Mouse (Mus musculus) forebrain, embryonic 14.5 days (tissue): ENCODE results near the gene Dguok. TPM values are rescaled to one million over a fixed set of nuclear protein-coding genes. Genes with fewer than 3 reads are reported as not detected.

Source experiments
- ATAC-seq: fragments of 200-750 bp; cut with Nextera tagmentation; 2 replicates; pipeline ENCODE4 v1.8.0; 2017; ENCODE audit warnings: mild to moderate bottlenecking, moderate library complexity
- DNase-seq: peaks from one replicate; pipeline ENCODE4 v3.0.0-alpha.2; 2015; ENCODE audit warnings: low spot score
- H3K27ac ChIP-seq: fragments of 300-500 bp; sonication (generic); 2 replicates; pipeline ENCODE4 v1.5.1; 2014; ENCODE audit warnings: low read depth, mild to moderate bottlenecking, control low read depth, low read length, moderate library complexity
- H3K27me3 ChIP-seq: fragments of 300-500 bp; sonication (generic); replicated peaks from 2 replicates; pipeline ENCODE4 v1.6.1; 2014; ENCODE audit warnings: low read length, control low read depth, mixed read lengths; ENCODE audit not compliant: control insufficient read depth, insufficient read depth
- H3K36me3 ChIP-seq: fragments of 300-500 bp; sonication (generic); 2 replicates; pipeline ENCODE4 v1.6.1; 2014; ENCODE audit warnings: low read length, control low read depth; ENCODE audit not compliant: control insufficient read depth, insufficient read depth
- H3K4me1 ChIP-seq: fragments of 300-500 bp; sonication (generic); 2 replicates; pipeline ENCODE4 v1.6.1; 2014; ENCODE audit warnings: antibody characterized with exemption, low read length, control low read depth; ENCODE audit not compliant: control insufficient read depth, insufficient read depth
- H3K4me2 ChIP-seq: fragments of 300-500 bp; sonication (generic); 2 replicates; pipeline ENCODE4 v1.6.1; 2014; ENCODE audit warnings: mild to moderate bottlenecking, control low read depth, low read length
- H3K4me3 ChIP-seq: fragments of 300-500 bp; sonication (generic); 2 replicates; pipeline ENCODE4 v1.5.1; 2014; ENCODE audit warnings: low read depth, low read length, control low read depth
- H3K9ac ChIP-seq: fragments of 300-500 bp; sonication (generic); 2 replicates; pipeline ENCODE4 v1.6.1; 2014; ENCODE audit warnings: mild to moderate bottlenecking, low read length, control low read depth, moderate library complexity
- H3K9me3 ChIP-seq: fragments of 300-500 bp; sonication (generic); replicated peaks from 2 replicates; pipeline ENCODE4 v1.6.1; 2016; ENCODE audit warnings: low read length, control low read depth, mixed read lengths; ENCODE audit not compliant: control insufficient read depth
- WGBS: fragments of 180-500 bp; shearing (Covaris S2); extraction: QIAGEN DNeasy Blood & Tissue Kit; methylation state at CpG from one replicate; pipeline ENCODE4 v1.1.7; 2014; 5-methylcytosine and 5-hydroxymethylcytosine counted together
- polyA plus RNA-seq: library from polyadenylated mRNA; unstranded; fragments of >200 nt; fragmentation: Nextera tagmentation; extraction: Ambion mirVana; gene quantifications from 2 replicates; pipeline ENCODE4 v1.2.1, GENCODE M21; 2014

The Dguok gene
- polyA plus RNA-seq, 1 experiment from 2014 or later, result 71.1 TPM

DNA sequence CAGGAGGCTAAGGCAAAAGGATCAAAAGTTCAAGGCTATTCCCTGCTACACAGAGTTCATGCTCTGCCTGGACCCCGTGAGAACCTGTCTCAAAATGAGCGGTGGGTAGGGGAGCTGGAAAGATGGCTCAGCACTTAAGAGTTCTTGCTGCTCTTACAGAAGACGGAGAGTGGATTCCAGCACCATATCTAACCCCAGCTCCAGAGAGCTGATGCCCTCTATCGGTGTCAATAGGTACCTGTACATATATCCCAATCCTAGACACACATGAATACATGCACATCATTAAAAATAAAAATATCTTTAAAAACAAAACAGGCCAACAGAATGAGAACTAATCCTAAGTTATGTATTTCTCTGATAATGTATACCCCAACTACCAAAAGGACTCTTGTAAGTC is 28.6 kb downstream of the Dguok start:
- ATAC-seq (no peak), DNase-seq (no peak)
- no peak overlapping the region for H3K4me3 ChIP-seq
- H3K4me1 ChIP-seq, result no peaks in the 10 kb centered on the region
- no peak overlapping the region for H3K27ac ChIP-seq
- no peak overlapping the region for H3K9ac ChIP-seq
- no peaks in the 10 kb centered on the region for H3K9me3 ChIP-seq
- H3K4me2 ChIP-seq, result no peak overlapping the region
- no peaks in the 10 kb centered on the region for H3K27me3 ChIP-seq
- peaks cover 48% of the 10 kb centered on the region for H3K36me3 ChIP-seq
- WGBS, result 67% methylated on average over 4 of the region's 4 CpGs

DNA sequence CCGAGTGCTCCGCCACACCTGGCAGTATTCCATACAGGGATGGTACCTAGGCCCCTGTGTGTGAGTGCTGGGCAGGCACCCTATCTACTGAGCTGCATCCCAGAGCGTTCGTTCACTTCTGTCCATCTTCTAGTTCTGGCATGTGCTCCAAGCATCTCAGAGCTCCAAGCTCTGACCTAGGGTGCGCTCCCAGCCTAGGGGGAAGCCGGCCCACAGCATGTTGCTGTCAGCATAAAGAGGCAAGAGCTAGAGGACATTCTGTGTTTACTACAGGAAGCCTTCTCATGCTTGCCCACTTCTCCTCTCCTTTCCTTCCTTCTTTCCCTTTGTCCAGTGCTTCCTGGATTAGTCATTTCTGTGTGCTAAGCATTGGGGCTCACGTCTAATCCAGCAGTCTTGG is 31.3 kb downstream of the Dguok start:
- DNase-seq (no peak), ATAC-seq (no peak)
- Histone ChIP-seq H3K4me3 (no peak overlapping the region), H3K36me3 (peaks cover 22% of the 10 kb centered on the region), H3K27ac (no peak overlapping the region), H3K4me2 (no peak overlapping the region), H3K27me3 (no peaks in the 10 kb centered on the region), H3K4me1 (no peaks in the 10 kb centered on the region), H3K9ac (no peak overlapping the region), H3K9me3 (no peaks in the 10 kb centered on the region)
- 80% methylated on average over 7 of the region's 7 CpGs for WGBS

DNA sequence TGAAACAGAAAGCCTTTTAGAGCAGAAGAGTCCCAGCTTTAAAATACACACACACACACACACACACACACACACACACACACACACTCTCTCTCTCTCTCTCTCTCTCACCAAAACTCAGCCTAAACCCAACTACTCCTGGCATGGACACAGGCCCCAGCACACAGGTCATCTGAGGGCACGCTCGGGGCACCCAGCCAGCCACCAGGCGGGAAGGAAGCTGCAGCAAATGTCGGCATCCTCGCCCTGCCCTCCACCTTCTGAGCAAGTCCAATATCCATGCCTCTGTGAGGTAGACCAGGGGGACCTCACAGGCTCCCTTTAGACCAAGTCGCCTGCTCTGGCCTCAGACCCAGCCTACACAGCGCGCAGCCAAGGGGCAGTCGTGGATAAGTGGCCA is 33.5 kb downstream of the Dguok start:
- DNase-seq, result no peak
- H3K27me3 ChIP-seq, result no peaks in the 10 kb centered on the region
- 89% methylated on average over 9 of the region's 9 CpGs for WGBS

DNA sequence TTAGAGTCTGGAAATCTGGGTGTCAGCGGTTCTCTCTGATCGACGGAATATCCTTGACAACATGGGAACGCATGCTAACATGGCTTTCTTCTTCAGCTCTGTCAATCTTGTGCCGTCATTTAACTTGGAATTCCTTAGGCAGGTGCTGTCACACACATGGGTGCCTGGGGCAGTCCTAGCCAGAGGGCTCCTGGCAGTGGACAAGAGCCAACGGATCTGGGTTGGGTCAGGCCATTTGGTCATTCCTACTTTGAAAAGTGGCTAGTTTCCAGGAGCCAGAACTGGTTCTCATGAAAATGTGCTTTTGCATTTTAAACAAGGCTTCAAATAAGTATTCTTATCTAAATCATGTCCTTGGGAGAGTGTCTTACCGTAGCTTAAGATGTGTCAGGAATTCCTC is 35.0 kb downstream of the Dguok start:
- Histone ChIP-seq H3K4me3 (no peak overlapping the region), H3K9me3 (no peaks in the 10 kb centered on the region), H3K36me3 (no peaks in the 10 kb centered on the region), H3K9ac (no peak overlapping the region), H3K4me1 (no peaks in the 10 kb centered on the region), H3K4me2 (no peak overlapping the region), H3K27me3 (no peaks in the 10 kb centered on the region), H3K27ac (no peak overlapping the region)
- ATAC-seq, result no peak
- 96% methylated on average over 7 of the region's 7 CpGs for WGBS
- no peak for DNase-seq

More for the DNA sequence above, 33.5 kb downstream of the Dguok start:
- no peak for ATAC-seq
- Histone ChIP-seq H3K9me3 (no peaks in the 10 kb centered on the region), H3K4me2 (no peak overlapping the region), H3K9ac (no peak overlapping the region), H3K27ac (no peak overlapping the region), H3K36me3 (0 out of 2 replicates have a peak, but pooled peaks cover 3% of the 10 kb centered on the region), H3K4me3 (no peak overlapping the region), H3K4me1 (no peaks in the 10 kb centered on the region)

DNA sequence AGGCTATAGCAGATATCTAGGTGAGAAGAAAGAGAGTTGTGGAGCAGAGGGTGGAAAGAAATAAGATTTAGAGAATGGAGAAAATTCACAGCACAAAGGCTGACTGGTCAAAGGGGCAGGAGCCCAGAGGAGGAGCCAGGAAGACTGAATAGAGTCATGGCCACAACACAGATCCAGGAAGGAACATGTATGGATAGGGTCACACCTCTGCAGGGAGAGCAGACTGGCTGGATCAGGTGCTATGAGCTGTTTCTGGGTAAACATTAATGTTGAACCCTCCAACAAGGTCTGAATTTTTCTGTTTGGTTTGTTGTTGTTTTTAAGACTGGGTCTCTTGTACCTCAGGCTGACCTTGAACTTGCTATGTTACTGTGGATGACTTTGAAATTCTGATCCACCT is 42.8 kb downstream of the Dguok start:
- H3K27me3 ChIP-seq, result no peaks in the 10 kb centered on the region
- H3K4me2 ChIP-seq, result no peak overlapping the region
- no peaks in the 10 kb centered on the region for H3K9me3 ChIP-seq
- no peak overlapping the region for H3K9ac ChIP-seq
- no peak overlapping the region for H3K4me3 ChIP-seq
- DNase-seq, result no peak
- no peak overlapping the region for H3K27ac ChIP-seq
- no peak for ATAC-seq
- H3K36me3 ChIP-seq, result no peaks in the 10 kb centered on the region
- no peaks in the 10 kb centered on the region for H3K4me1 ChIP-seq

DNA sequence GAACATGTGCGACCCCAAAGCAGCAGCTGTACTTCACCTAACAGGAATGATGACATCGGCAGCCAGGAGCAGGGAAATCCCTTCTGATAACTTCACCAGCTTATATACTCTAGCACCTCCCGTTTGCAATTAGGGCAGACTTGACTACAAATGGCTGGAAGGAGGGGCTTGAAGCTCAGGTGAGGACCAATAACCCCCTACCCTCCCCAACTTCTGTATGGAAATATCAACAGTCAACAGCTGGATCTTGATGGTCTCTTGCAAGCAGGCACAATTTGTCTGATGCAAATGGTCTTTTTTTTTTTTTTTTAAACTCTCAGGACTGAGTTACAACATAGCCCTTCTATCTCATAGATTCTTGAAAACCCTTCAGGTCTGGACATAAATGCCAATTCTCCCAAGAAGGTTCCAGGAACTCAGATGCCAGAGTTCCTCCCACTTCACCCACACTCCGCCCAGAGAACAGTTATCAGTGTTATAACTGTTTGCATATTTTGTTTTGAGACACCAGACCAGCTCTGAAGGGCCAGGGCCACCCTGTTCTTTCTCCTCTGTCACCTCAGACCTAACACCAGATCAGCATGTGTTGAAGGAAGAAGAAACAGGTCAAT is 47.6 kb downstream of the Dguok start, which contains the start of gene Tet3:
TSS of gene Tet3 (minus strand) at position 51 of the 611 bp plus-strand sequence.
- Histone ChIP-seq H3K4me2 (no peak within 1 kb of the TSS), H3K9me3 (no peaks in the 10 kb centered on the region), H3K4me3 (no peak within 1 kb of the TSS), H3K4me1 (peaks cover 15% of the 10 kb centered on the region), H3K36me3 (no peaks in the 10 kb centered on the region), H3K27me3 (no peaks in the 10 kb centered on the region), H3K27ac (no peak within 1 kb of the TSS), H3K9ac (no peak within 1 kb of the TSS)
- no peak for DNase-seq
- ATAC-seq, result no peak
- WGBS, result 78% methylated on average over 4 of the region's 4 CpGs

DNA sequence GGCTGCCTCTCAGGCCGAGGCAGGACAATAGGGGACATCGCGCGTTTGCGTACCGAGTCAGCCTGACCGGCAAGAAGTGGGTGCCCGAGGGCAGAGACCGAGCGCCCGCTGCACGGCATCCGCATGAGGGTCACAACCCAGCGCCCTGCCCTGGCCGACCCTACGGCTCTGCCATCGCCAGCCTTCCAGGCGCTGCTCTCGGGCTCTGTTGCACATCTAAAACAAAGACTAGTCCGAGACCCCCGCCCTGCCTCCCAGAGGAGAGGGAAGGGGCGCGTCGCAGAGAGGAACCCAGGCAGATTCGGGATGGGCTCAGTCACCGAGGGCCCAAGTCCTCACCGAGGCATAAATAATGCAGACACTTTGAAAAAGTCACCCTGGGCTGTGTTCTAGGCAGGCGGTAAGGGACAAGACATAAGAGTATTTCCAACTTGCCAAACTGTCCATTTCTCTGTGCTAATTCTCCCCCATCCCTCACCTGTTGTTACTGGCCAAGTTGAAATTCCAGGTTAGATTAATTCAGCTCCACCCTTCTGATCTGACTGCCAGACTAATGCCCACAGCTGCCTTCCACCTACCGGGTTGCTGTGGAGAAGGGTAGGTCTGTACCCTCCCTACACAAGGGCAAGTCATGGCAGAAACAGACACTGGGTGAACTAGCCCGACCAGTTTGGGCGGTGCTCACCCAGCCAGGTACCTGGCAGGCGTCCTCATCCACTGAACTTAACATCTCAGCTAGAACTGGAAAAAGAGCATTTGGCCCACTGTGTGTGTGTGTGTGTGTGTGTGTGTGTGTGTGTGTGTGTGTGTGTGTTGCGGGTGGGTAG is 49.6 kb downstream of the Dguok start:
- Histone ChIP-seq H3K4me3 (peak overlapping the region; percentile 84), H3K9me3 (no peaks in the 10 kb centered on the region), H3K9ac (peak overlapping the region; percentile 98), H3K36me3 (no peaks in the 10 kb centered on the region), H3K27ac (peak overlapping the region; percentile 97), H3K27me3 (no peaks in the 10 kb centered on the region), H3K4me2 (peak overlapping the region; percentile 97), H3K4me1 (peaks cover 32% of the 10 kb centered on the region)
- DNase-seq (no peak), ATAC-seq (no peak; the same call in 1 of the 2 replicates)
- 5% methylated on average over 33 of the region's 33 CpGs for WGBS

DNA sequence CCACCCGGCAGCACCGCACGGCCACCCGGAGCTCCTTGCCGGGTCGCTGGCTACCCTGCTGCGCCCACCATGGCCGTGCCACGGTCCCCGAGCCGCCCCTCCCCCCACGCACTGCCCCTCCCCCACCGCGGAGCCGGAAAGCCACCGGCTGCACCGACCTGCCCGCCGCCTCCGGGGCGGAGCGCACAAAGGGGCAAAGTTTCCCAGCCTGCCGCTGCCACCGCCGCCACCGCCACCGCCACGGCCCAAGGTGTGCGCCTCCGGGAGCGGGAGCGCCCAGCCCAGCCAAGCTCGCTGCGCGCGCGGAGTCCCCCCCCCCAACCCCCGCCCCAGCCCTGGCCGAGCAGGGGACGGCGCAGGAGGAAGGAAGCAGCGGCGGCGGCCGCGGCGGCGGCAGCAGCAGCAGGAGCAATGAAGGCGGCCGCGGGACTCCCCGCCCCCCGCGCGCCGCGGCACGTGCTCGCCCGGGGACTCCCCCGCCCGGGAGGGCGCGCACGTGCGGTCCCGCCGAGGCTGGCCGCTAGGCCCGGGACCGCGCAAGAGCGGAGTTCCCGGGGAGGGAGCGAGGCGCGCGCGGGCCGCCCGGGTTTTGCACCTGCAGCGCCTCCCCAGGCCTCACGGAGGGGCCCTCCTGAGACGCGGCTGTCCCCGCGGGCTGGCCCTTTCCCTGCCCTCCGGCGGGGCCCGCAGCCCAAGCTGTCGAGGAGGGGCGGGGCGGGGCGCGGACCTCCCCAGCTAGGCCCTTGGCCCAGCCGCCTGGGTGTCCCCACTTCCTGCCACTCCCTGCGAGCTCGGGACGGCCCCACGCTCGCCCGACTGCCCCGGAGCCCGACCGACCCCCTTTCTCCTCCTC is 50.4 kb downstream of the Dguok start:
- Histone ChIP-seq H3K36me3 (0 out of 2 replicates have a peak, but pooled peaks cover 7% of the 10 kb centered on the region), H3K27me3 (no peaks in the 10 kb centered on the region), H3K4me3 (peak overlapping the region; percentile 84), H3K9ac (peak overlapping the region; percentile 98), H3K4me2 (peak overlapping the region; percentile 97), H3K4me1 (peaks cover 41% of the 10 kb centered on the region), H3K9me3 (no peaks in the 10 kb centered on the region), H3K27ac (peak overlapping the region; percentile 97)
- under 1% methylated on average over 47 of the region's 105 CpGs for WGBS
- DNase-seq, result peak; percentile 86
- ATAC-seq, result peak; percentile 86
